Mouse (Mus musculus): ENCODE measurements around the gene Rps19. TPM values are rescaled to one million over a fixed set of nuclear protein-coding genes. Genes with fewer than 3 reads are reported as not detected.
A peak's percentile ranks its signal among the peaks of the same experiment; 100 is the strongest.

Rps19 gene
- polyA plus RNA-seq, 1 experiment from 2014 or later, result 1,428 TPM

GRCm38 (mm10) chr7:24885468-24886307 lies 1.5 kb downstream of the Rps19 start:
- peaks cover 13% of the 10 kb centered on the region for H3K4me1 ChIP-seq (ENCODE audit: control insufficient read depth, insufficient read depth, low read length)
- peak overlapping the region; percentile 99 for H3K9ac ChIP-seq (replicated peaks; ENCODE audit: low read length)
- H3K36me3 ChIP-seq (ENCODE audit: control insufficient read depth, insufficient read depth, low read length), result peaks cover 46% of the 10 kb centered on the region
- peak overlapping the region; percentile 83 for H3K4me2 ChIP-seq (ENCODE audit: low read length)
- 47% methylated on average over 12 of the region's 12 CpGs for WGBS
- H3K9me3 ChIP-seq (ENCODE audit: control insufficient read depth, low read length), result no peaks in the 10 kb centered on the region
- no peaks in the 10 kb centered on the region for H3K27me3 ChIP-seq (ENCODE audit: control insufficient read depth, insufficient read depth, low read length)
- no peak for DNase-seq
- H3K27ac ChIP-seq (replicated peaks; ENCODE audit: low read depth, low read length), result no peak overlapping the region
- H3K4me3 ChIP-seq (replicated peaks; ENCODE audit: low read depth, low read length), result peak overlapping the region; percentile 98
- ATAC-seq (ENCODE audit: low FRiP score, low TSS enrichment), result no peak

GRCm38 (mm10) chr7:24886308-24886633 lies 2.1 kb downstream of the Rps19 start:
- H3K4me1 ChIP-seq (ENCODE audit: control insufficient read depth, insufficient read depth, low read length), result peaks cover 13% of the 10 kb centered on the region
- H3K9ac ChIP-seq (replicated peaks; ENCODE audit: low read length), result peak overlapping the region; percentile 99; the same call in 1 of the 2 replicates
- peaks cover 49% of the 10 kb centered on the region for H3K36me3 ChIP-seq (ENCODE audit: control insufficient read depth, insufficient read depth, low read length)
- WGBS, result 73% methylated on average over 4 of the region's 4 CpGs
- DNase-seq (no peak), ATAC-seq (ENCODE audit: low FRiP score, low TSS enrichment) (no peak)
- no peak overlapping the region for H3K27ac ChIP-seq (replicated peaks; ENCODE audit: low read depth, low read length)
- no peaks in the 10 kb centered on the region for H3K9me3 ChIP-seq (ENCODE audit: control insufficient read depth, low read length)
- no peaks in the 10 kb centered on the region for H3K27me3 ChIP-seq (ENCODE audit: control insufficient read depth, insufficient read depth, low read length)
- peak overlapping the region; percentile 98; the same call in 1 of the 2 replicates for H3K4me3 ChIP-seq (replicated peaks; ENCODE audit: low read depth, low read length)
- peak overlapping the region; percentile 83 for H3K4me2 ChIP-seq (ENCODE audit: low read length)

- Histone ChIP-seq H3K4me2 (ENCODE audit: low read length) (no peak overlapping the region), H3K27ac (replicated peaks; ENCODE audit: low read depth, low read length) (no peak overlapping the region), H3K4me3 (replicated peaks; ENCODE audit: low read depth, low read length) (no peak overlapping the region), H3K9me3 (ENCODE audit: control insufficient read depth, low read length) (no peaks in the 10 kb centered on the region), H3K9ac (replicated peaks; ENCODE audit: low read length) (no peak overlapping the region; the same call in 1 of the 2 replicates), H3K36me3 (ENCODE audit: control insufficient read depth, insufficient read depth, low read length) (peaks cover 49% of the 10 kb centered on the region), H3K4me1 (ENCODE audit: control insufficient read depth, insufficient read depth, low read length) (peaks cover 13% of the 10 kb centered on the region), H3K27me3 (ENCODE audit: control insufficient read depth, insufficient read depth, low read length) (no peaks in the 10 kb centered on the region)
- 81% methylated on average over 4 of the region's 4 CpGs for WGBS
- DNase-seq (no peak), ATAC-seq (ENCODE audit: low FRiP score, low TSS enrichment) (no peak)
Observed at GRCm38 (mm10) chr7:24887096-24887495, 2.9 kb downstream of the Rps19 start.

GRCm38 (mm10) chr7:24889431-24890220 lies 5.5 kb downstream of the Rps19 start:
- Histone ChIP-seq H3K9me3 (ENCODE audit: control insufficient read depth, low read length) (no peaks in the 10 kb centered on the region), H3K36me3 (ENCODE audit: control insufficient read depth, insufficient read depth, low read length) (peaks cover 49% of the 10 kb centered on the region), H3K4me2 (ENCODE audit: low read length) (no peak overlapping the region), H3K27ac (replicated peaks; ENCODE audit: low read depth, low read length) (no peak overlapping the region), H3K27me3 (ENCODE audit: control insufficient read depth, insufficient read depth, low read length) (no peaks in the 10 kb centered on the region), H3K4me3 (replicated peaks; ENCODE audit: low read depth, low read length) (no peak overlapping the region), H3K4me1 (ENCODE audit: control insufficient read depth, insufficient read depth, low read length) (peaks cover 13% of the 10 kb centered on the region), H3K9ac (replicated peaks; ENCODE audit: low read length) (no peak overlapping the region)
- ATAC-seq (ENCODE audit: low FRiP score, low TSS enrichment) (no peak), DNase-seq (no peak)
- WGBS, result 85% methylated on average over 6 of the region's 6 CpGs

- peak; percentile 94 for DNase-seq
- no peak overlapping the region for H3K4me2 ChIP-seq (ENCODE audit: low read length)
- no peak overlapping the region for H3K27ac ChIP-seq (replicated peaks; ENCODE audit: low read depth, low read length)
- 33% methylated on average over 10 of the region's 10 CpGs for WGBS
- no peaks in the 10 kb centered on the region for H3K27me3 ChIP-seq (ENCODE audit: control insufficient read depth, insufficient read depth, low read length)
- peak; percentile 50; the same call in 1 of the 2 replicates for ATAC-seq (ENCODE audit: low FRiP score, low TSS enrichment)
- H3K9ac ChIP-seq (replicated peaks; ENCODE audit: low read length), result no peak overlapping the region
- peaks cover 10% of the 10 kb centered on the region for H3K4me1 ChIP-seq (ENCODE audit: control insufficient read depth, insufficient read depth, low read length)
- H3K9me3 ChIP-seq (ENCODE audit: control insufficient read depth, low read length), result no peaks in the 10 kb centered on the region
- no peak overlapping the region for H3K4me3 ChIP-seq (replicated peaks; ENCODE audit: low read depth, low read length)
- H3K36me3 ChIP-seq (ENCODE audit: control insufficient read depth, insufficient read depth, low read length), result peaks cover 49% of the 10 kb centered on the region
Observed at GRCm38 (mm10) chr7:24890281-24891216, 6.4 kb downstream of the Rps19 start.

GRCm38 (mm10) chr7:24891241-24892124 lies 7.3 kb downstream of the Rps19 start:
- no peak for DNase-seq
- Histone ChIP-seq H3K27ac (replicated peaks; ENCODE audit: low read depth, low read length) (no peak overlapping the region), H3K4me1 (ENCODE audit: control insufficient read depth, insufficient read depth, low read length) (0 out of 2 replicates have a peak, but pooled peaks cover under 1% of the 10 kb centered on the region), H3K9ac (replicated peaks; ENCODE audit: low read length) (no peak overlapping the region), H3K27me3 (ENCODE audit: control insufficient read depth, insufficient read depth, low read length) (no peaks in the 10 kb centered on the region), H3K9me3 (ENCODE audit: control insufficient read depth, low read length) (no peaks in the 10 kb centered on the region), H3K36me3 (ENCODE audit: control insufficient read depth, insufficient read depth, low read length) (peaks cover 42% of the 10 kb centered on the region), H3K4me3 (replicated peaks; ENCODE audit: low read depth, low read length) (no peak overlapping the region), H3K4me2 (ENCODE audit: low read length) (no peak overlapping the region)
- WGBS, result 62% methylated on average over 3 of the region's 3 CpGs
- no peak for ATAC-seq (ENCODE audit: low FRiP score, low TSS enrichment)

- Histone ChIP-seq H3K27ac (replicated peaks; ENCODE audit: low read depth, low read length) (no peak overlapping the region), H3K4me1 (ENCODE audit: control insufficient read depth, insufficient read depth, low read length) (no peaks in the 10 kb centered on the region), H3K4me2 (ENCODE audit: low read length) (no peak overlapping the region), H3K36me3 (ENCODE audit: control insufficient read depth, insufficient read depth, low read length) (peaks cover 36% of the 10 kb centered on the region), H3K9me3 (ENCODE audit: control insufficient read depth, low read length) (no peaks in the 10 kb centered on the region), H3K4me3 (replicated peaks; ENCODE audit: low read depth, low read length) (no peak overlapping the region), H3K9ac (replicated peaks; ENCODE audit: low read length) (no peak overlapping the region), H3K27me3 (ENCODE audit: control insufficient read depth, insufficient read depth, low read length) (no peaks in the 10 kb centered on the region)
- ATAC-seq (ENCODE audit: low FRiP score, low TSS enrichment) (no peak), DNase-seq (no peak)
- WGBS, result 74% methylated on average over 2 of the region's 2 CpGs
Observed at GRCm38 (mm10) chr7:24892125-24892583, 8.0 kb downstream of the Rps19 start.

Data from midbrain, embryonic 14.5 days (tissue).